Mouse (Mus musculus) megakaryocyte, embryonic 14.5 days (primary cell): ENCODE data around the gene Dock2.

Experiments
- FLI1 ChIP-seq: IDR thresholded peaks from 2 replicates; pipeline ENCODE4 v1.6.1; 2012; ENCODE audit warnings: low read length, inconsistent platforms, mixed read lengths
- GATA1 ChIP-seq: IDR thresholded peaks from 3 replicates; pipeline ENCODE4 v1.6.1; 2012; ENCODE audit warnings: mixed read lengths, low read length, inconsistent platforms, borderline replicate concordance

DNA sequence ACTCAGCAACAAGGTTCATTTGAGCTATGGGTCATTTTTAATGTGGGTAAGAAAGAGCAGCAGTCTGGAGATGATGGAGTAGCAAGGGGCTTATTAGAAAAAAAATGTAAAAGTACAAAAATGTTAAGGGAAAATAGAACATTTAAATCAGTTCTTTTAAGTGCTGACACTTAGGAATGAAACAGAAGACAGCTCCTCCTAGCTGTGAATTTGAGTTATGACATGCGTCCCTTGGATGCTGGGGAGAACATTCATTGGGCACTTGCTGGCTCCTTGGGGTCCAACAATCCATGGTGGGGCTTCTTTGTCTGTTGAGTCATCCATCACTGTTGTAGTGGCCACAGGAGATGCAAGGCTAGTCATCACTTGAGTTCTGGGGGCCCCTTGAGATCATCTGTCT, 556.5 kb downstream of the Dock2 start:
- TF ChIP-seq GATA1: no peak
- TF ChIP-seq FLI1: no peak
